Mouse (Mus musculus): ENCODE measurements around the gene Setd5. TPM values are rescaled to one million over a fixed set of nuclear protein-coding genes. Genes with fewer than 3 reads are reported as not detected.

Setd5 gene
- polyA plus RNA-seq, 1 experiment from 2014 or later, result 46.5 TPM

DNA sequence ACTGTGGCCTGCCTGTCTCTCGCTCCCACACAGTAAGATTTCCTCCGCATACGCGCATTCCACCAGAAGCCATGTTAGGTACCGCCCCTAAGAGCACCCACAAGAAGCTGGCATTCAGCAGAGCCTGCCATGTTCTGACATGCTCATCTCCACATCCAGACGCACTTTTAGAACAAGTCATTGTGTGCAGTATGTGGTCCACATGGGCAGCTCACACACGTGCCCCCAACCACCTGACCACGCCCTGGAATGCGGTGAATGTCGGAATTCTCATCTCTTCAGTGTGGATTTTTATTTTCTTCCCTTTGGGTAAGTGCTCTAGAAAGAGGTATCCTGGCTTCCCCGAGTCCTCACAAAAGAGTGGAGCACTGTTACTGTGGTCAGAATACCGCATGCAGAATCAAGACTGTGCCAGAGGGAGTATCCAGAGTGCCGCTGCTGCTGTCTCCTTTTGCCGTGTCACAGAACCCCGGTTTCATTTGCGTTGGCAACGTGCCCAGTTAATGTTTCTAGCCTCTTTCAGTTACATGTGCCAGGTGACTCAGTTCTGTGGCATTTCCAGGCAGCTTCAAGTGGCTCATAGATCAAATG lies 89.6 kb downstream of the Setd5 start:
- WGBS, result 68% methylated on average over 17 of the region's 17 CpGs
- Histone ChIP-seq H3K4me1 (ENCODE audit: control insufficient read depth, insufficient read depth, low read length) (peaks cover 4% of the 10 kb centered on the region; the same call in 1 of the 2 replicates), H3K9me3 (replicated peaks; ENCODE audit: control insufficient read depth, low read length, poor library complexity, severe bottlenecking) (no peaks in the 10 kb centered on the region), H3K4me2 (ENCODE audit: low read length) (no peak overlapping the region), H3K36me3 (ENCODE audit: control insufficient read depth, insufficient read depth, low read length) (no peaks in the 10 kb centered on the region; the same call in 1 of the 2 replicates), H3K9ac (ENCODE audit: low read depth, low read length) (no peak overlapping the region), H3K27me3 (ENCODE audit: control insufficient read depth, insufficient read depth, low read depth, low read length) (no peaks in the 10 kb centered on the region), H3K4me3 (ENCODE audit: low read depth, low read length) (no peak overlapping the region), H3K27ac (ENCODE audit: low read length) (0 out of 2 replicates have a peak overlapping the region, but pooled peaks have one; percentile 35)
- 0 out of 2 replicates have a peak, but pooled peaks have one; percentile 46 for ATAC-seq

DNA sequence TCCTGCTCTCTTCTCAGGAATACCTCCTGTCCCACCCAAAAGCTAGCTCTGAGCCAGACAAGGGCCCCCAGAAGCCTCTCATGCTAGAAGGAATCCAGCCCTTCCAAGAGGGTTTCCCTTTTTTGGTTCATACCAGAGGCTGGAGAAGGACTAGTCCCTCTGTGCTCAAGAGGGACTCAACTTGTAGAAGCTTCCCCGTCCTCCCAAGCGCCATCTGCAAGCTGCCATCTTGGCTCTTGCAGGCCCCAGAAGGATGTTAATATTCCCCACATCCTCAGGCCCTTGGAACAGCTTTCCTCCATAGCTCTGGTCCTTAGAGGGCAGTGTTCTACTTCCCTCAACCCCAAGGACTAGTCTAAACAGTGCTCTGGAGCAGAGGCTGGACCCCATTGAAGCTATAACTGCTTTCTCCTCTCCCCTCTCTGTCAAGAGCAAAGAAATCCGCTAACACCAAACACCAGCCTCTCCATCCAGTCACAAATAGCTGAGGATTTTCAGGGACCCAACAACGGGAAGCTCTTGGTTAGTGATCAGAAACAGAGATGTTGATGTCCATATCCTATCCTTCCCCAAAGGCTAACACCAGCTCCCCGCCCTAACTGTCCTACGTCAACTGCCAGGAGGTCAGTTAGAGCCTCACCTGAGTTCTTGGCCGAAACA lies 91.3 kb downstream of the Setd5 start:
- H3K4me3 ChIP-seq (ENCODE audit: low read depth, low read length), result no peak overlapping the region
- no peak overlapping the region for H3K27ac ChIP-seq (ENCODE audit: low read length)
- no peak overlapping the region for H3K4me2 ChIP-seq (ENCODE audit: low read length)
- H3K9me3 ChIP-seq (replicated peaks; ENCODE audit: control insufficient read depth, low read length, poor library complexity, severe bottlenecking), result no peaks in the 10 kb centered on the region
- H3K4me1 ChIP-seq (ENCODE audit: control insufficient read depth, insufficient read depth, low read length), result peaks cover 4% of the 10 kb centered on the region; the same call in 1 of the 2 replicates
- peaks cover 3% of the 10 kb centered on the region; the same call in 1 of the 2 replicates for H3K36me3 ChIP-seq (ENCODE audit: control insufficient read depth, insufficient read depth, low read length)
- H3K27me3 ChIP-seq (ENCODE audit: control insufficient read depth, insufficient read depth, low read depth, low read length), result no peaks in the 10 kb centered on the region
- H3K9ac ChIP-seq (ENCODE audit: low read depth, low read length), result no peak overlapping the region
- no peak for ATAC-seq
- WGBS, result 89% methylated on average over 7 of the region's 7 CpGs

DNA sequence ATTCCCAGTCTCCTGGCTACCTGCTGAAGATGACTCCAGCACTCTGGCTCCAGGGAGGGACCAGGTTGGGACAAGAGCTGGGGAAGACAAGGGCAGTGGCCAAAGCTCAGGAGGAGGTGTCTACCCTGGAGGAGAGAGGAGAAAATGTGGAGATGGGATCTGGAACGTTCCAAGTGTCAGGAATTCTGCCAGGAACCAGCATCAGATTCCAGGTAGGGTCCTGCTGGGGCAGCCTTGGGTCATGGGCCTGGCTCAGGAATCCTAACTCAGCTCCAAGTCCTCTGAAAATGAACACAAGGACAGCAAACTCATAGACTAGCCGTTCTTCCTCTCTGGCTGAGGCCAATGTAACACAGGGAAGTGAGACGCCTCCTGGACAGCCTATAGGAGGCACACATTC lies 92.7 kb downstream of the Setd5 start:
- peaks cover 4% of the 10 kb centered on the region; the same call in 1 of the 2 replicates for H3K4me1 ChIP-seq (ENCODE audit: control insufficient read depth, insufficient read depth, low read length)
- H3K9ac ChIP-seq (ENCODE audit: low read depth, low read length), result no peak overlapping the region
- H3K36me3 ChIP-seq (ENCODE audit: control insufficient read depth, insufficient read depth, low read length), result peaks cover 3% of the 10 kb centered on the region
- H3K4me2 ChIP-seq (ENCODE audit: low read length), result no peak overlapping the region
- H3K4me3 ChIP-seq (ENCODE audit: low read depth, low read length), result no peak overlapping the region
- H3K27me3 ChIP-seq (ENCODE audit: control insufficient read depth, insufficient read depth, low read depth, low read length), result no peaks in the 10 kb centered on the region
- no peaks in the 10 kb centered on the region for H3K9me3 ChIP-seq (replicated peaks; ENCODE audit: control insufficient read depth, low read length, poor library complexity, severe bottlenecking)
- no peak for ATAC-seq
- H3K27ac ChIP-seq (ENCODE audit: low read length), result no peak overlapping the region
- WGBS, result 69% methylated on average over 3 of the region's 3 CpGs

DNA sequence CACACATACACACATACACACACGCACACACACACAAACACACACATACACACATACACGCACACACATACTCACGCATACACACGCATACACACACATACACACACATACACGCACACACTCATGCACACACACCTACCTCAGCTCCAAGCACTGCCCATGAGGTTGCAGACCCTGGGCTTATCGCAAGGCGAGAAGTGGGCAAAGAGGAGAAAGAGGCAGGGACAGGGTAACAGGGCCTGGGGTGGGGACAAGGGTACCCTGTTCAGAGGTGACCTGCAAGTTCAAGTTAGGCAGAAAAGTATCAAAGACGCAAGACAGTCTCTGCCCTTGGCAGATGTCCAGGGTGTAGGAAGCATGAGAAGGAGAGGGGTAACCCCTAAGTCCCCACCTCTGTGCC lies 93.5 kb downstream of the Setd5 start:
- Histone ChIP-seq H3K4me2 (ENCODE audit: low read length) (no peak overlapping the region), H3K4me1 (ENCODE audit: control insufficient read depth, insufficient read depth, low read length) (peaks cover 4% of the 10 kb centered on the region; the same call in 1 of the 2 replicates), H3K9ac (ENCODE audit: low read depth, low read length) (no peak overlapping the region), H3K9me3 (replicated peaks; ENCODE audit: control insufficient read depth, low read length, poor library complexity, severe bottlenecking) (no peaks in the 10 kb centered on the region), H3K4me3 (ENCODE audit: low read depth, low read length) (no peak overlapping the region), H3K27me3 (ENCODE audit: control insufficient read depth, insufficient read depth, low read depth, low read length) (no peaks in the 10 kb centered on the region), H3K36me3 (ENCODE audit: control insufficient read depth, insufficient read depth, low read length) (peaks cover 7% of the 10 kb centered on the region), H3K27ac (ENCODE audit: low read length) (no peak overlapping the region)
- WGBS, result 88% methylated on average over 8 of the region's 8 CpGs
- no peak for ATAC-seq

DNA sequence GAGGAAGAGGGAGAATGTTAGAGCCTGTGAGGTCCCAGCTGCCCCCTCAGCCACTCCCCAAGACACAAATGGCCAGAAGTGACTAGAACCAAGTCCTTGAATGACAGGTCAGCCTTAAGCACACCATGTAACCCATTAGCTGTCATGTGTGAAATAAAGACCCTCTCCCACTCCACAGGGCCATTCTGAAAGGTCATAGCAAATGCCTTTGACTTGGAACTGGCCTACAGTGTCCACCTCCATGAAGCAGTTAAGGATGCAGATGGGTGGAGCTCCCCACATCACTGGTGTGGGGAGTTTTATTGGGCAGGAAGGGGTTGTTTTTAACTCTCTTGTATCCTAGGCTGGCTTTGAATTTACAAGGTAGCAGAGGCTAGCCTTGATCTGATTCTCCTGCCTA lies 94.8 kb downstream of the Setd5 start:
- Histone ChIP-seq H3K27me3 (ENCODE audit: control insufficient read depth, insufficient read depth, low read depth, low read length) (no peaks in the 10 kb centered on the region), H3K9me3 (replicated peaks; ENCODE audit: control insufficient read depth, low read length, poor library complexity, severe bottlenecking) (no peaks in the 10 kb centered on the region), H3K27ac (ENCODE audit: low read length) (no peak overlapping the region), H3K4me1 (ENCODE audit: control insufficient read depth, insufficient read depth, low read length) (0 out of 2 replicates have a peak, but pooled peaks cover under 1% of the 10 kb centered on the region), H3K4me2 (ENCODE audit: low read length) (no peak overlapping the region), H3K4me3 (ENCODE audit: low read depth, low read length) (no peak overlapping the region), H3K9ac (ENCODE audit: low read depth, low read length) (no peak overlapping the region), H3K36me3 (ENCODE audit: control insufficient read depth, insufficient read depth, low read length) (peaks cover 9% of the 10 kb centered on the region)
- ATAC-seq, result no peak

DNA sequence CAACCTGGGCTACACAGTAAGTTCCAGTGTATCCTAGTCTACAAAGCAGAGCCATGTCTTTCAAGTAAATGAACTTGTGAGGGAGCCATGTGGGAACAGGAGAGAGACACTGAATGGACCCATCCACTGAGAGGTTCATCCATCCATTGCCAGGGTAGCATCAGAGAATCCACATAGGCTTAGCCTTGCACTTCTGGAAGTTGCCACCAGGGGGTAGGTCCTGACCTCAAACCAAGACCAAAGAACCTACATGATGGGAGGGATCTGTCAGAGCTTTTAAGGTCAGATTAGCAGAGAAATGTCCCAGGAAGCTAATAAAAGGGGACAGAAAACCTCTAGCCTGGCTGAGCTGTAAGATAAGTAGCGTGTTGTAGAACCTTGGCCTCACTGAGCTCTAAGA lies 95.4 kb downstream of the Setd5 start:
- Histone ChIP-seq H3K9me3 (replicated peaks; ENCODE audit: control insufficient read depth, low read length, poor library complexity, severe bottlenecking) (no peaks in the 10 kb centered on the region), H3K36me3 (ENCODE audit: control insufficient read depth, insufficient read depth, low read length) (peaks cover 9% of the 10 kb centered on the region), H3K4me3 (ENCODE audit: low read depth, low read length) (no peak overlapping the region), H3K27ac (ENCODE audit: low read length) (no peak overlapping the region), H3K27me3 (ENCODE audit: control insufficient read depth, insufficient read depth, low read depth, low read length) (no peaks in the 10 kb centered on the region), H3K4me1 (ENCODE audit: control insufficient read depth, insufficient read depth, low read length) (no peaks in the 10 kb centered on the region), H3K4me2 (ENCODE audit: low read length) (no peak overlapping the region), H3K9ac (ENCODE audit: low read depth, low read length) (no peak overlapping the region)
- ATAC-seq, result no peak
- 55% methylated on average over 1 of the region's 1 CpGs for WGBS

DNA sequence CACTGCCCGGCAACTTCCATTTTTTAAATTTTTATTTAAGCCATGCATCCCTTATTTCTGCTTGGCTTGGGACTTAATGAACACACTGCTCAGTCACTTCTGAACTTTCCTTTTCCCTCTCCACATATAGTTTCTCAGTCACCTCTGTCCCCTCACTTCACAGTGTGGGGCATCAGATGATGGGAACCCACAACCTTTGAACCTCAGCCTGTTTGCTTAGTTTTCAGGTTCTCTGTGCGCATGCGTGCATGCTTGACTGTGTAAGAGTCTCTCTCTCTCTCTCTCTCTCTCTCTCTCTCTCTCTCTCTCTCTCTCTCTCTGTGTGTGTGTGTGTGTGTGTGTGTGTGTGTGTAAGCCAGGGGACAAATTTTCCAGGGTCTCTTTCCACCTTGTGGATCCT lies 98.3 kb downstream of the Setd5 start:
- no peak overlapping the region for H3K4me3 ChIP-seq (ENCODE audit: low read depth, low read length)
- peaks cover 9% of the 10 kb centered on the region for H3K36me3 ChIP-seq (ENCODE audit: control insufficient read depth, insufficient read depth, low read length)
- no peaks in the 10 kb centered on the region for H3K27me3 ChIP-seq (ENCODE audit: control insufficient read depth, insufficient read depth, low read depth, low read length)
- no peaks in the 10 kb centered on the region for H3K9me3 ChIP-seq (replicated peaks; ENCODE audit: control insufficient read depth, low read length, poor library complexity, severe bottlenecking)
- no peak overlapping the region for H3K4me2 ChIP-seq (ENCODE audit: low read length)
- peaks cover 18% of the 10 kb centered on the region for H3K4me1 ChIP-seq (ENCODE audit: control insufficient read depth, insufficient read depth, low read length)
- no peak overlapping the region for H3K9ac ChIP-seq (ENCODE audit: low read depth, low read length)
- WGBS, result 91% methylated on average over 3 of the region's 3 CpGs
- no peak overlapping the region for H3K27ac ChIP-seq (ENCODE audit: low read length)
- ATAC-seq, result no peak

DNA sequence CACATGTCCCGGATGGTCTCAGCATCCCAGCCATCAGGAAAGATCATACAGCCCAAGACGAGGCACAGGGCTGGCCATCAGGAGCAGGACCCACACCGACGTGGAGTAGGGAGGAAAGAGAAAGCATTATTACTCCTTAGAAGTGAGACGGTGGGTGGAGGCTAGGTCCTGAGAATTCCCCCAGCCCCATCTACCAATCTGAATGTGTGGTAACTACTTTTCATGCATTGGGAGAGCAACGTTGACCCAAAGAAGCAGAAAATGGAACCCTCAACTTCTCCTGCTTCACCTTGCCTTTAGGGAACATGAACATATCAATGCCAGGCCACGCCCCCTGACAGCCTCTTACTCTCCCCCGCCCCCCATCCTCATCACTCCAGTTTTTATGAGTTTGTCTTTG lies 99.4 kb downstream of the Setd5 start:
- Histone ChIP-seq H3K9me3 (replicated peaks; ENCODE audit: control insufficient read depth, low read length, poor library complexity, severe bottlenecking) (no peaks in the 10 kb centered on the region), H3K27ac (ENCODE audit: low read length) (no peak overlapping the region), H3K4me2 (ENCODE audit: low read length) (no peak overlapping the region), H3K36me3 (ENCODE audit: control insufficient read depth, insufficient read depth, low read length) (peaks cover 9% of the 10 kb centered on the region), H3K4me1 (ENCODE audit: control insufficient read depth, insufficient read depth, low read length) (peaks cover 18% of the 10 kb centered on the region), H3K27me3 (ENCODE audit: control insufficient read depth, insufficient read depth, low read depth, low read length) (no peaks in the 10 kb centered on the region), H3K4me3 (ENCODE audit: low read depth, low read length) (no peak overlapping the region), H3K9ac (ENCODE audit: low read depth, low read length) (no peak overlapping the region)
- WGBS, result 90% methylated on average over 8 of the region's 8 CpGs
- no peak for ATAC-seq
